Mouse (Mus musculus) Muller cell, postnatal 12 days (primary cell): ENCODE data around the gene Fetub.

ENCODE experiments used
- DNase-seq: peaks from one replicate; pipeline ENCODE4 v3.0.0-alpha.2; 2015; ENCODE audit errors: inconsistent ontology term

The Fetub gene

DNA sequence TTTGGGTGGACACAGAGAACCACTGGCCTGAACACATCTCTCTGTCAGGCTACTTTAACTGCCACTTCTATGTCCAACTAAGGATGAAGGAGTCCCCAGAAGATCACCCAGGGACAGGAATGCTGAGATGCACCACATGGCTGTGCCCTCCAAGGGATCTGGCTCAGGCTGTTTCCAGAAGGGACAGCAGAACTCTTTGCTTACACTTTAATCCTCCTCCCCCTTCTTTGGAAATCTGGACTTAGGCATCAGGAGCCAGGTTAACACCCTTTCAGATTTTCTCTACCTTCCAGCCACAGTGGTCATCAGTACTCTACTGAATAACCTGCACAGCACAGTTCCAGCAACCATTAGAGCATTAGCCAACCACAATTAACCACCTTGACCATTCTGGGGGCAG, 45.2 kb downstream of the Fetub start:
- no peak for DNase-seq

DNA sequence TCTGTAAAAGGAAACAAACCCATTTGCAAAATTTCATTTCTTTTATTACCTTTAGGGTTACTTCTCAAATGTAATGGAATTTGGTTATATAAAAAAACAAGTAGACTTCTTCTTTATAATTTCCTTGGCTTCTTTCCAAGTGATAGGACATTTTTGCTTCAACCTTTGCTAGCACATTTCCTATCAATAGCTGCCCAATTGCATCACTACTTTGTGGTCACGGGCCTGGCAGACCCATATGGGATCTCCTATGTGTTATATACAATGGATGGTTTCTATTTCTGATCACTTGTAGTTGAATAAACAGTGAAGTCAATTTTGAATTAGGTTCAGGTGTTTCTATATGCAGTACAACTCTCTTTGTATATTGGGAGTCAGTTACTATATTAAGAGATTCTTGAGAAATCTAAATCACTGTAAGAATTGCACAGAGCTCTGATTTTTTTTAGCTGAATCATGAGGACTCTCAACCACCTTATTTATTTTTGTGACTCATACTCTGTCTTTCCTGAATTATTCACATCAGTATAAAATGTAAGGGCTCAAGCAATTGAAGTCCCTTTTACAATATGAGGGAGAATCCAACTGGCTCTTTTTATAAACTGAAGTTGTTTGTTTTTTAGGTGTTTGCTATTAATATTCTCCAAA, 49.4 kb downstream of the Fetub start:
- DNase-seq: peak; percentile 48
